Mouse (Mus musculus) erythroblast, embryonic 14.5 days (primary cell): ENCODE measurements around the gene Wdr17.

ENCODE experiments used
- GATA1 ChIP-seq: IDR thresholded peaks from 2 replicates; pipeline ENCODE4 v1.6.1; 2012; ENCODE audit warnings: low read length, inconsistent platforms, mixed read lengths
- TAL1 ChIP-seq: IDR thresholded peaks from 3 replicates; pipeline ENCODE4 v1.6.1; 2012; ENCODE audit warnings: low read length, inconsistent platforms, mixed read lengths

DNA sequence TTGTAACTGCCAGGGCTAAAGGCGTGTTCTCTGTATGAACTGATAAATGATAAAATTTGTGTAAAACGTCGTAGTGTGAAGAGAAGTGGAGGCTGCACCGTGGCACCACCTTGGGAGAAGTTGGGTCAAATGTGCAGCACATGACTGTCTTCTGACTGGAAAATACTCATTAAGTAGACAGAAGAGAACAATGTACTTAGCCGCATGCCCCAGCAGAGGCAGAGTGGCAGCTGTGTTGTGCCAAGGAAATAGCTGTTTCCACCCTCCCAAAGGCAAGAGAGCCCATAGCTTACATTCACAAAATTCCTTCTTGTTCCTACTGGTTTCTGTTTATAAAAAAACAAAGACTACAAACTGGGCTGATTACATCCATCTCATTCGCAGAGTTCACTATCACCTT is 78.8 kb downstream of the Wdr17 start:
- TF ChIP-seq TAL1, result no peak
- no peak for TF ChIP-seq GATA1
